In the genomic region with DNA sequence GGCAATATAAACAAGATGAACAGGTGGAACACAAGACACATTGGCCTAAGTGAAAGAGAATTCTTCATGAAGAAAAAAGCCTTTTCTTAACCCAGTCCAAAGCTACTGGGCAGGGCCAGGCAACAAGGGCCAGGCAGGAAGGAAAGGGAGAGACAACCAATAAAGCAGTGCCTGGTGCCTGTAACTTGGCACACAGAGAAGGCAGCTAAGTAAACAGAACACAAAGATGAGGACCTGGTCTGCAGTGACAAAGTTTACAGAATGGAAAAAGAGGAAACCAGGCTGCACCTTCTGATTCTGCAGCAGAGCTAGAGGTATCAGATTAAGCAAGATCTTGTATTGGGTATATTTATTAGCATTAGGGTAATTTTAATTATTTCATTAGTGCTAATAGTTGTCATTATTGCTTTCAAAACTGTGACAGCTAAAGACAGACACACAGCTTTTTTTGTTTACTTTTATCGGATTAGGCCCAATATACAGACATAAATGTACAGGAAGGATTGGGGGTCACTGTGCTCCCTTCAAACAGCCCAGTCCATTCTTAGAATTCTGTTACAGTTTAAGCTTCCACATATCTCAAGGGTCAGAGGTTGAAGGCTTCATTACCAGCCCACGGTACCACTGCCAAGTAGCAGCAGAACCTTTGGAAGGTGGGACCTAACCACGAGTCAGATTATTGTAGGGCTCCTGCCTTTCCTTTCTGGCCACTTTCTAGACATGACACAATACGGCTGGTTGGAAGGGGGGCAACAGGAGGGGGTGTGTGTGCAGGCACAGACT, we compare ENCODE assay signal across 28 mouse cellular contexts.
DNase-seq lines count a peak whose midpoint lies in the region; ATAC-seq and TF ChIP-seq lines count a peak whose summit lies in the region.
"Had no signal": no experiment of that assay in that cellular context is flagged by ENCODE, and none has a peak within 500 bp of the region (broad histone marks: within the 10 kb centered on the region; RNA-seq: fewer than 3 reads in every experiment).

No protein-coding gene starts in this region.

- no peaks in the 10 kb centered on the region for H3K27me3 ChIP-seq in kidney, embryonic 16.5 days (ENCODE audit: insufficient read depth, low read length)
- H3K27me3 ChIP-seq in liver, adult 2 months (ENCODE audit: control insufficient read depth, insufficient read depth, low read length) = no peaks in the 10 kb centered on the region
- H3K27me3 ChIP-seq in lung, embryonic 15.5 days = no peaks in the 10 kb centered on the region
- H3K27me3 ChIP-seq: heart, embryonic 15.5 days; liver, embryonic 12.5 days; megakaryocyte, embryonic 14.5 days; neural tube, embryonic 13.5 days; Patski; stomach, embryonic 15.5 days had no signal

- no peak for ATAC-seq in kidney, embryonic 16.5 days (ENCODE audit: low FRiP score, low TSS enrichment)
- ATAC-seq in lung, embryonic 15.5 days (ENCODE audit: borderline replicate concordance, extremely low read depth, low FRiP score, low TSS enrichment) = no peak
- ATAC-seq: forebrain, embryonic 16.5 days; inflammation-experienced regulatory T-cells, adult 6 months; liver, embryonic 12.5 days; Patski had no signal

- no peak for TF ChIP-seq CTCF in liver, adult 2 months (IDR thresholded peaks at IDR 0.05; ENCODE audit: low read depth, low read length)

- no peak overlapping the region for H3K4me2 ChIP-seq in kidney, embryonic 16.5 days (replicated peaks; ENCODE audit: low read depth, low read length)
- H3K4me2 ChIP-seq in lung, embryonic 15.5 days = no peak overlapping the region
- H3K4me2 ChIP-seq: heart, embryonic 15.5 days; hindbrain, embryonic 14.5 days; liver, embryonic 12.5 days; lung, embryonic 14.5 days; neural tube, embryonic 13.5 days; stomach, embryonic 15.5 days had no signal

- H3K27ac ChIP-seq in kidney, embryonic 16.5 days (ENCODE audit: low read length) = no peak overlapping the region
- 0 out of 2 replicates have a peak overlapping the region, but pooled peaks have one; percentile 1 for H3K27ac ChIP-seq in liver, adult 2 months (replicated peaks; ENCODE audit: insufficient read depth, low read depth, low read length)
- peak overlapping the region; percentile 31 for H3K27ac ChIP-seq in lung, embryonic 15.5 days
- H3K27ac ChIP-seq: forebrain, embryonic 10.5 days; heart, embryonic 15.5 days; hindbrain, embryonic 14.5 days; liver, embryonic 12.5 days; neural tube, embryonic 13.5 days; stomach, embryonic 15.5 days had no signal

- peaks cover 5% of the 10 kb centered on the region; the same call in 1 of the 2 replicates for H3K36me3 ChIP-seq in kidney, embryonic 16.5 days (ENCODE audit: insufficient read depth, low read length)
- H3K36me3 ChIP-seq in liver, adult 2 months (ENCODE audit: control insufficient read depth, insufficient read depth, low read length) = peaks cover 16% of the 10 kb centered on the region; the same call in 1 of the 2 replicates
- 0 out of 2 replicates have a peak, but pooled peaks cover 4% of the 10 kb centered on the region for H3K36me3 ChIP-seq in lung, embryonic 15.5 days
- H3K36me3 ChIP-seq: stomach, embryonic 15.5 days had no signal

- H3K4me3 ChIP-seq in kidney, embryonic 16.5 days (ENCODE audit: low read length) = no peak overlapping the region
- no peak overlapping the region for H3K4me3 ChIP-seq in liver, adult 2 months (ENCODE audit: insufficient read depth, low read depth, low read length)
- H3K4me3 ChIP-seq in lung, embryonic 15.5 days = no peak overlapping the region
- H3K4me3 ChIP-seq: forebrain, embryonic 10.5 days; heart, embryonic 15.5 days; liver, embryonic 12.5 days; megakaryocyte, embryonic 14.5 days; myocyte; neural tube, embryonic 13.5 days; stomach, embryonic 15.5 days had no signal

- TF ChIP-seq POLR2A in liver, adult 2 months (IDR thresholded peaks at IDR 0.05; ENCODE audit: extremely low read depth, insufficient read depth, low read length) = no peak

- intact Hi-C loops in heart, postnatal 25 days (cut with DNase I) = no loop called here

- no peaks in the 10 kb centered on the region for H3K4me1 ChIP-seq in kidney, embryonic 16.5 days (ENCODE audit: insufficient read depth, low read length)
- H3K4me1 ChIP-seq in liver, adult 2 months (ENCODE audit: control insufficient read depth, insufficient read depth, low read length) = peaks cover 6% of the 10 kb centered on the region; the same call in 1 of the 2 replicates
- H3K4me1 ChIP-seq in lung, embryonic 15.5 days = peaks cover 19% of the 10 kb centered on the region; the same call in 1 of the 2 replicates
- H3K4me1 ChIP-seq: forebrain, embryonic 10.5 days; heart, embryonic 15.5 days; liver, embryonic 12.5 days; neural tube, embryonic 13.5 days; stomach, embryonic 15.5 days had no signal

- WGBS in kidney, embryonic 16.5 days = 63% methylated on average over 4 of the region's 4 CpGs
- WGBS in liver, adult 2 months = 15% methylated on average over 4 of the region's 4 CpGs
- 58% methylated on average over 4 of the region's 4 CpGs for WGBS in lung, embryonic 15.5 days

- H3K9ac ChIP-seq in kidney, embryonic 16.5 days (replicated peaks; ENCODE audit: low read length) = no peak overlapping the region
- H3K9ac ChIP-seq in liver, adult 2 months (ENCODE audit: low read depth, low read length) = no peak overlapping the region
- no peak overlapping the region for H3K9ac ChIP-seq in lung, embryonic 15.5 days
- H3K9ac ChIP-seq: heart, embryonic 15.5 days; hindbrain, embryonic 14.5 days; liver, embryonic 12.5 days; lung, embryonic 14.5 days; neural tube, embryonic 13.5 days; stomach, embryonic 15.5 days had no signal

- H3K79me2 ChIP-seq in liver, adult 2 months (ENCODE audit: control insufficient read depth, insufficient read depth, low read length) = no peaks in the 10 kb centered on the region

- no peaks in the 10 kb centered on the region for H3K9me3 ChIP-seq in kidney, embryonic 16.5 days (ENCODE audit: low read length)
- no peaks in the 10 kb centered on the region for H3K9me3 ChIP-seq in lung, embryonic 15.5 days
- H3K9me3 ChIP-seq: forebrain, embryonic 10.5 days; heart, embryonic 15.5 days; liver, embryonic 12.5 days; megakaryocyte, embryonic 14.5 days; neural tube, embryonic 13.5 days; stomach, embryonic 15.5 days had no signal

- DNase-seq in kidney, adult 11 months = peak; percentile 23
- peak; percentile 81 for DNase-seq in liver, adult 2 months (ENCODE audit: extremely low read depth, low read depth, low spot score)
- DNase-seq in liver = no peak
- DNase-seq in lung, postnatal 36 days = peak; percentile 26
- DNase-seq in urinary bladder, adult 2 months (ENCODE audit: low spot score) = no peak
- no peak for DNase-seq in heart, postnatal 25 days (ENCODE audit: low spot score)
- DNase-seq: adrenal gland, adult 2 months; cerebellum, adult 11-12 months; cerebellum, postnatal 10 days; gastrocnemius, postnatal 14 days; heart, postnatal 4 days; layer of hippocampus, postnatal 36 days; lung, embryonic 14.5 days; midbrain, embryonic 14.5 days; thymus, postnatal 25 days had no signal

Comparison
In these comparisons a context has a peak if more than half of its experiments do, and no peak if none do; other contexts are left out.
1. DNase-seq: peak in kidney, adult 11 months (single experiment), liver, adult 2 months (single experiment) and lung, postnatal 36 days (single experiment); none in liver (single experiment), urinary bladder, adult 2 months (single experiment) and heart, postnatal 25 days (single experiment).